Mouse (Mus musculus) hindbrain, embryonic 15.5 days (tissue): ENCODE measurements around the gene Zfp385b. TPM values are rescaled to one million over a fixed set of nuclear protein-coding genes. Genes with fewer than 3 reads are reported as not detected.

ENCODE experiments used
- ATAC-seq: fragments of 200-750 bp; cut with Nextera tagmentation; 2 replicates; pipeline ENCODE4 v1.8.0; 2017; ENCODE audit warnings: low read depth, moderate number of reproducible peaks, moderate TSS enrichment; ENCODE audit not compliant: low FRiP score
- H3K27ac ChIP-seq: fragments of 300-500 bp; sonication (generic); replicated peaks from 2 replicates; pipeline ENCODE4 v1.5.1; 2015; ENCODE audit warnings: mild to moderate bottlenecking, inconsistent platforms
- H3K27me3 ChIP-seq: fragments of 300-500 bp; sonication (generic); 2 replicates; pipeline ENCODE4 v1.6.1; 2015; ENCODE audit warnings: control low read depth, inconsistent platforms
- H3K36me3 ChIP-seq: fragments of 300-500 bp; sonication (generic); 2 replicates; pipeline ENCODE4 v1.6.1; 2015; ENCODE audit warnings: control low read depth, inconsistent platforms
- H3K4me1 ChIP-seq: fragments of 300-500 bp; sonication (generic); replicated peaks from 2 replicates; pipeline ENCODE4 v1.6.1; 2015; ENCODE audit warnings: control low read depth, inconsistent platforms
- H3K4me2 ChIP-seq: fragments of 300-500 bp; sonication (generic); 2 replicates; pipeline ENCODE4 v1.6.1; 2015; ENCODE audit warnings: moderate library complexity, mild to moderate bottlenecking, inconsistent platforms
- H3K4me3 ChIP-seq: fragments of 300-500 bp; sonication (generic); 2 replicates; pipeline ENCODE4 v1.5.1; 2015; ENCODE audit warnings: mild to moderate bottlenecking, inconsistent platforms
- H3K9ac ChIP-seq: fragments of 300-500 bp; sonication (generic); 2 replicates; pipeline ENCODE4 v1.6.1; 2015; ENCODE audit warnings: inconsistent platforms
- H3K9me3 ChIP-seq: fragments of 300-500 bp; sonication (generic); 2 replicates; pipeline ENCODE4 v1.6.1; 2016; ENCODE audit warnings: control low read depth, inconsistent platforms
- WGBS: fragments of 180-500 bp; shearing (Covaris S2); methylation state at CpG from one replicate; pipeline ENCODE4 v1.1.7; 2015; 5-methylcytosine and 5-hydroxymethylcytosine counted together
- polyA plus RNA-seq: library from polyadenylated mRNA; unstranded; fragments of >200 nt; fragmentation: Nextera tagmentation; extraction: Ambion mirVana; gene quantifications from 2 replicates; pipeline ENCODE4 v1.2.1, GENCODE M21; 2015

Gene Zfp385b
- polyA plus RNA-seq, 1 experiment from 2014 or later = 12.9 TPM

- ATAC-seq = no peak
- no peaks in the 10 kb centered on the region for H3K27me3 ChIP-seq
- H3K4me3 ChIP-seq = no peak overlapping the region
- no peak overlapping the region for H3K9ac ChIP-seq
- H3K27ac ChIP-seq = no peak overlapping the region
- no peak overlapping the region for H3K4me2 ChIP-seq
- 70% methylated on average over 10 of the region's 10 CpGs for WGBS
- H3K36me3 ChIP-seq = no peaks in the 10 kb centered on the region
- H3K9me3 ChIP-seq = no peaks in the 10 kb centered on the region
- no peaks in the 10 kb centered on the region for H3K4me1 ChIP-seq
Measured at GRCm38 (mm10) chr2:77777047-77777686, 42.3 kb downstream of the Zfp385b start.

- Histone ChIP-seq H3K27ac (no peak overlapping the region), H3K27me3 (no peaks in the 10 kb centered on the region), H3K36me3 (no peaks in the 10 kb centered on the region), H3K9ac (no peak overlapping the region), H3K4me3 (no peak overlapping the region), H3K9me3 (no peaks in the 10 kb centered on the region), H3K4me1 (no peaks in the 10 kb centered on the region), H3K4me2 (peak overlapping the region; percentile 17; the same call in 1 of the 2 replicates)
- WGBS = 65% methylated on average over 15 of the region's 15 CpGs
- peak; percentile 75 for ATAC-seq
Measured at GRCm38 (mm10) chr2:77775247-77775880, 44.1 kb downstream of the Zfp385b start.

- ATAC-seq = no peak
- Histone ChIP-seq H3K4me3 (no peak overlapping the region), H3K27me3 (no peaks in the 10 kb centered on the region), H3K4me1 (peaks cover 9% of the 10 kb centered on the region), H3K27ac (no peak overlapping the region), H3K36me3 (no peaks in the 10 kb centered on the region), H3K9ac (no peak overlapping the region), H3K4me2 (no peak overlapping the region), H3K9me3 (no peaks in the 10 kb centered on the region)
- 66% methylated on average over 8 of the region's 8 CpGs for WGBS
Measured at GRCm38 (mm10) chr2:77770056-77770697, 49.3 kb downstream of the Zfp385b start.

GRCm38 (mm10) chr2:77768321-77768886 lies 51.0 kb downstream of the Zfp385b start:
- peak; percentile 45; the same call in 1 of the 2 replicates for ATAC-seq
- Histone ChIP-seq H3K9me3 (no peaks in the 10 kb centered on the region), H3K4me3 (no peak overlapping the region), H3K4me2 (peak overlapping the region; percentile 26), H3K9ac (no peak overlapping the region), H3K36me3 (no peaks in the 10 kb centered on the region), H3K27me3 (no peaks in the 10 kb centered on the region), H3K27ac (no peak overlapping the region), H3K4me1 (peaks cover 9% of the 10 kb centered on the region)
- 38% methylated on average over 17 of the region's 17 CpGs for WGBS

- no peaks in the 10 kb centered on the region for H3K27me3 ChIP-seq
- 94% methylated on average over 8 of the region's 8 CpGs for WGBS
Measured at GRCm38 (mm10) chr2:77761967-77762366, 57.5 kb downstream of the Zfp385b start.

GRCm38 (mm10) chr2:77758403-77759071 lies 60.9 kb downstream of the Zfp385b start:
- H3K36me3 ChIP-seq = no peaks in the 10 kb centered on the region
- H3K27ac ChIP-seq = no peak overlapping the region
- H3K9ac ChIP-seq = no peak overlapping the region
- no peaks in the 10 kb centered on the region for H3K9me3 ChIP-seq
- no peak overlapping the region for H3K4me2 ChIP-seq
- no peak for ATAC-seq
- WGBS = 69% methylated on average over 15 of the region's 15 CpGs
- no peak overlapping the region for H3K4me3 ChIP-seq
- H3K27me3 ChIP-seq = no peaks in the 10 kb centered on the region
- H3K4me1 ChIP-seq = no peaks in the 10 kb centered on the region

More at GRCm38 (mm10) chr2:77761967-77762366, 57.5 kb downstream of the Zfp385b start:
- Histone ChIP-seq H3K9ac (no peak overlapping the region), H3K9me3 (no peaks in the 10 kb centered on the region), H3K4me2 (no peak overlapping the region), H3K27ac (no peak overlapping the region), H3K4me1 (no peaks in the 10 kb centered on the region), H3K36me3 (no peaks in the 10 kb centered on the region), H3K4me3 (no peak overlapping the region)
- ATAC-seq = no peak

GRCm38 (mm10) chr2:77752491-77752890 lies 66.9 kb downstream of the Zfp385b start:
- 47% methylated on average over 4 of the region's 4 CpGs for WGBS
- Histone ChIP-seq H3K4me1 (no peaks in the 10 kb centered on the region), H3K4me2 (no peak overlapping the region), H3K27me3 (no peaks in the 10 kb centered on the region), H3K9me3 (no peaks in the 10 kb centered on the region), H3K27ac (no peak overlapping the region), H3K4me3 (no peak overlapping the region), H3K36me3 (no peaks in the 10 kb centered on the region), H3K9ac (no peak overlapping the region)
- ATAC-seq = no peak

- Histone ChIP-seq H3K4me3 (no peak overlapping the region), H3K9ac (no peak overlapping the region), H3K9me3 (no peaks in the 10 kb centered on the region), H3K27ac (no peak overlapping the region), H3K4me2 (no peak overlapping the region), H3K4me1 (no peaks in the 10 kb centered on the region), H3K36me3 (no peaks in the 10 kb centered on the region), H3K27me3 (no peaks in the 10 kb centered on the region)
- ATAC-seq = no peak
- WGBS = 68% methylated on average over 3 of the region's 3 CpGs
Measured at GRCm38 (mm10) chr2:77749631-77750030, 69.8 kb downstream of the Zfp385b start.

GRCm38 (mm10) chr2:77746417-77746816 lies 73.0 kb downstream of the Zfp385b start:
- Histone ChIP-seq H3K4me2 (no peak overlapping the region), H3K9me3 (no peaks in the 10 kb centered on the region), H3K27me3 (no peaks in the 10 kb centered on the region), H3K4me1 (no peaks in the 10 kb centered on the region), H3K36me3 (no peaks in the 10 kb centered on the region), H3K9ac (no peak overlapping the region), H3K27ac (no peak overlapping the region), H3K4me3 (no peak overlapping the region)
- 84% methylated on average over 5 of the region's 5 CpGs for WGBS
- ATAC-seq = no peak

- Histone ChIP-seq H3K4me3 (no peak overlapping the region), H3K9ac (no peak overlapping the region), H3K4me1 (no peaks in the 10 kb centered on the region), H3K9me3 (no peaks in the 10 kb centered on the region), H3K27me3 (no peaks in the 10 kb centered on the region), H3K4me2 (no peak overlapping the region), H3K36me3 (no peaks in the 10 kb centered on the region), H3K27ac (no peak overlapping the region)
- no peak for ATAC-seq
- 97% methylated on average over 7 of the region's 7 CpGs for WGBS
Measured at GRCm38 (mm10) chr2:77745246-77745645, 74.2 kb downstream of the Zfp385b start.

GRCm38 (mm10) chr2:77742359-77742758 lies 77.1 kb downstream of the Zfp385b start:
- H3K4me3 ChIP-seq = no peak overlapping the region
- no peaks in the 10 kb centered on the region for H3K36me3 ChIP-seq
- WGBS = 61% methylated on average over 4 of the region's 4 CpGs
- H3K27ac ChIP-seq = no peak overlapping the region
- ATAC-seq = no peak
- no peaks in the 10 kb centered on the region for H3K27me3 ChIP-seq
- H3K9me3 ChIP-seq = no peaks in the 10 kb centered on the region
- H3K4me1 ChIP-seq = no peaks in the 10 kb centered on the region
- H3K9ac ChIP-seq = no peak overlapping the region
- no peak overlapping the region for H3K4me2 ChIP-seq

GRCm38 (mm10) chr2:77730196-77730595 lies 89.2 kb downstream of the Zfp385b start:
- Histone ChIP-seq H3K4me1 (no peaks in the 10 kb centered on the region), H3K36me3 (no peaks in the 10 kb centered on the region), H3K9ac (no peak overlapping the region), H3K27me3 (no peaks in the 10 kb centered on the region), H3K9me3 (no peaks in the 10 kb centered on the region; the same call in 1 of the 2 replicates), H3K4me3 (no peak overlapping the region), H3K4me2 (no peak overlapping the region), H3K27ac (no peak overlapping the region)
- WGBS = 82% methylated on average over 2 of the region's 2 CpGs
- no peak for ATAC-seq
